Mouse (Mus musculus) retina, embryonic 14.5 days (tissue): Measurements from ENCODE around the gene Mctp2.

Experiments used
- DNase-seq: peaks from one replicate; pipeline ENCODE4 v3.0.0-alpha.2; 2015; ENCODE audit warnings: low spot score

The Mctp2 gene

DNA sequence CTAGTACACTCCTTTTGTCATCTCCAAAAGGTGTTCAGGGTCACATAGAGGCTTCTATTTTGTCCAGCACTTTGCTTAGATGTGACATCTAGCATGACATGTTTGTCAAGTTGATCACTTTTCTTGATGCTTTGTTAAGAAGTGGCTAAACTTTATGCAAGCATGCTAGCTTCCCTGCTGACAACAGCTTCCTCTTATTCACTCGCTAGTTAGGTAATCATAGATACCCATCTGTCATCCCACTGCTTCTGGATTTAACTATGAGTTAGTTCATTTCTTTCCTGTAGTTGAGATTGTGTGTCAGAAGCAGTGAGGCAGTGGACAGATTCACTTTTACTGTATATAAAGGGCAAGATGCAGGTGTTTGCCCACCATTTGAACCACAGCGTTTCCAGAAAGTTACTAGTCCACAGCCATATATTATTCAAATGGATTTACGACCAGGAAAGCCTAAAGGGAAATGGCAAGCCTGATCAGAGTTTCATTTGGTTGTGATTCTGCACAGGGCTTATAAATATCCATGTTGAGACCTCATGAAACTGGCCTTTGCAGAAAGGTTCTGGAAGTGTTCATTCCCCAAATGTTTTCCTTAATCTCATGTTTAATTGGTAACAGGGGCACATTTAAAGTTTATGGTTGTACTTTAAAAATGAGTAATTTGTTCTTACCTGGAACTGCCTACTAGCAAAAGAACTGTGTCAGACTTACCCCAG, 216.8 kb downstream of the Mctp2 start:
- no peak for DNase-seq

- DNase-seq: no peak
Observed at GRCm38 (mm10) chr7:72080705-72081104, 225.7 kb downstream of the Mctp2 start.

DNA sequence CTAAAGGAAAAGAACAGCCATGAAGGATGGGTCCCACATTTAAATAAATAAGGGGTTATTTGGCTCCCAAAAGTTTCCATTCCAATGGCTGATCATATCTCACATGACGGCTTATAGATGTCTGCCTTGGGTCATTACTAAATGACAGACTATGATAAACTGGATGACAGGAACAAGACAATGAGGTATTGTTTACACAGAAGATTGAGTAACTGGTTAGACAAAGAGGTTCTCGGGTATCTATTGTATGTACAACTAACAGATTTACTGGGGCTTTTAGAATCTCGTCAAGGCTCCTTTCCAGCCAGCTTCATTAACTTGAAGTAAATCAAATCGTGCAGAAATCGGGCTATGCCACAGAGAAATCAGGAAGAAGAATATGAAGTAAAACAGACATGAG, 227.5 kb downstream of the Mctp2 start:
- peak; percentile 53 for DNase-seq

GRCm38 (mm10) chr7:72071418-72072184, 234.8 kb downstream of the Mctp2 start:
- DNase-seq: no peak

DNA sequence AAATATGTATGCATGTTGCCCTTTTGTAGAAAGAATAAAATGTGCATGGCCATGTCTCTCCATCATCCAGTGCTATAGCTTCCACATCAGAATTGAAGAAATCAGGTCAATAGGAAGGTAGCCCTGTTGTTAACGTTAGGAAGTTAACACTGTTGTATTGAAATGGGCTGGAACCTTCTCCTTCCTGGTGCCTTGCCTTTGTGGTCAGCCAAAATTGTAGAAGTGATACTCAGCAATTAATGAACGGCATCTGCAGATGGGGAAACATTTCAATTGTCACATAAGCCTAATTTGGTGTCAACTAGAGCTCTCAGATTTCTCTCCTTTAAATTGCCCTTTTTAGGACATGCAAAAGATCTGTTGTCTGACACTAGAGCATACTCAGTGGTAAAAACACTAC, 238.0 kb downstream of the Mctp2 start:
- DNase-seq: no peak

GRCm38 (mm10) chr7:72066352-72066751, 240.1 kb downstream of the Mctp2 start:
- no peak for DNase-seq

- no peak for DNase-seq
Observed at GRCm38 (mm10) chr7:72051759-72052158, 254.6 kb downstream of the Mctp2 start.

DNA sequence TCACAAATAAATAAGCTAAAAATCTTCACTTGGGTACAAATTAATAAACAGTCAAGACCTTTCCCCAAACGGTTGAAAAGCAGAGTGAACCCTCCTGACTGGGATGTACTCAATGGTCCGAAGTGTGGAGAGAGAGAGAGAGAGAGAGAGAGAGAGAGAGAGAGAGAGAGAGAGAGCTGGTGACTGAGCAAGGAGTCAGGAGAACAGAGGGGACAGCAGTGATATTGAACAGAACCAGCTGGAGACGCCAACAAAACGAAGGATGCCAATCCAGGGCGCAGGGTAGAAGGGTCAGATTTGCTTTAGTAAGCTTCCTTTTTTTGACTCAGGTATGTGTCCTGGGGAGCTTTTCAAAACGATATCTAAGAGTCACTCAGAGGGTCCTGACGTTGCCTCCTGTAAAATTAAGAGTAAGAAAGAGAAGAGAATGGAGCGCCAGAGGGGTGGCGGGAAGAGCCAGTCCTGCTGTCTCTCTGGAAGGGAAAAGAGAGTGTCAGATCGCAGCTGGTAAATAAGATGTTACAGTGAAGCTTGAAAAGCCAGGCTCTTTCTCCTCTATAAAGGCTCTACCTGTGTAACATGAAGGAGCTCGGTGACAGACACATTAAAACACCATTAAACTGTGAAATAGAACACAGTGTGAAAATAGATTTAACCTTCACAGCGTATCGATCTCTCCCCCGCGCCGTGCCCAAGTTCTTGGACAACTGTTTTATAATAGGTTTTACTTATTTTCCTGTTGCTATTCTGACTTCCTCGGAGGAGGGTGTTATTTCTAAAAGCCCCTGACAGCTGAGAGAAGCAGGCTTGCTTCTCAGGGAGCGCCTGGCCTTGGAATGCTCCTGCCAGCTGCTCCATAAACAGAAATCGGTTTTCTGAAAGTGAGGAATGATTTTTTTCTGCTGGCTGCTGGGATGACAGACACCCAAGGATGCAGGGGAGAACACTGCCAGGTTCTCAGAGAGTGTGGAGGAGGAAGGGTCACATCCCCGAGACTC, 258.5 kb downstream of the Mctp2 start:
- DNase-seq: no peak
